Mouse (Mus musculus): ENCODE data around the gene Nckap5l. TPM values are rescaled to one million over a fixed set of nuclear protein-coding genes. Genes with fewer than 3 reads are reported as not detected.

The Nckap5l gene
- total RNA-seq, 2 experiments from 2014 or later: 19.8 to 34.0 TPM

DNA sequence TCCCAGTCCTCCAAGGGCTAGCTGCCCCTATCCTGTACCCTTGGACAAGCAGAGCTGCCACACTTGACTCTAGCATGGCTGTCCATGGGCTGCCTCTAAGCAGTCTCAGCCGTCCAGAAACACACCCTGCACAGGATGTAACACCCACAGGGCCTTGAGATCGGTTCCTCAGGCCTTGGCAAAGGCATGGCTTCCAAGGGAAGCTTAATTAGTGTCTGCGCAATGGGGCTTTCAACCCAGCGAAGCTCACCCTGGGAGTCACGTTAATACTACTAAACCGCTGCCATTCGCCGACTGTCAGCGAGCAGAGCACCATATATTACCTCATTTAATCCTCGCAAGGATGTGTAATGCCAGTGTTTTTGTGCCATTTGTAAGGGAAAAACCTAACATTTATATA lies 26.5 kb downstream of the Nckap5l start:
- no peak for DNase-seq

DNA sequence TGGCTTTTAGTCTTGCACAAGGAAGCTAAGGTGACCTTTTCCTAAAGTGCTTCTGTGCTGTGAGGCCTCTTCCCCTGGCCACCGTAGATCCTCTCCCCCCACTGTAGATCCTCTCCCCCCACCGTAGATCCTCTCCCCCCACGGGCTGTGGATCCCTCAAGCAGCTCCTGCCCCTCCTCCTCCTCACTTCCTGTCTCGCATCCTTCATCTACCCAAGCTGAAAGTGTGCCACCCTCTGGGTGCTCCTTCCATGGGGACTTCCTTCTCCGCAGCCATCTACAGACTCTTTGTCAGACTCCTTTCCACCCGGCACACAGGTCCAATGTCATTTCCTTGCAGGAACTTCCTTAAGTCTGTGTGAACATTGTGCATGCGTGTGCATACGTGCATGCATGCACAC lies 27.2 kb downstream of the Nckap5l start:
- no peak for DNase-seq

GRCm38 (mm10) chr15:99423884-99424283 lies 33.7 kb downstream of the Nckap5l start:
- DNase-seq: no peak

GRCm38 (mm10) chr15:99423131-99423530 lies 34.4 kb downstream of the Nckap5l start:
- DNase-seq: no peak

DNA sequence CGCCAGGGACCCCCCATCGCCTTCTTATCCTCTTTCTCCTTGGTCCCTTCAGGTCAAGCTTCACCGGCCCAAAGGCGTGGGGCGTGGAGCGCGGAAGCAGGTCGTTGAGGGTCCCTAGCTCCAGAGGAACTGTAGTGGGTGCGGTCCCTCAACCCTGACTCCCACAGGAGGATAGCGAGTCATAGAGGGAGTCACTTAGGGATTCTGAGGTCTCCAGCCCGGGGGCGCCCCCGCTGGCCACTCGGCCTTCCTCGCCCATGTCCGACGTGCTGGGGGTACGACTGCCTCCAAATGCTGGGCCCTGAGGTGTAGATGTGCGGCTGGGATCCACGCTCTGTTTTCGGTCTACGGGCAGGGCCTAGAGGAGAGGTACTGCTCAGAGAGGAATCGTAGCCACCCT lies 35.0 kb downstream of the Nckap5l start:
- DNase-seq: no peak

GRCm38 (mm10) chr15:99421676-99422075 lies 35.9 kb downstream of the Nckap5l start:
- no peak for DNase-seq

DNA sequence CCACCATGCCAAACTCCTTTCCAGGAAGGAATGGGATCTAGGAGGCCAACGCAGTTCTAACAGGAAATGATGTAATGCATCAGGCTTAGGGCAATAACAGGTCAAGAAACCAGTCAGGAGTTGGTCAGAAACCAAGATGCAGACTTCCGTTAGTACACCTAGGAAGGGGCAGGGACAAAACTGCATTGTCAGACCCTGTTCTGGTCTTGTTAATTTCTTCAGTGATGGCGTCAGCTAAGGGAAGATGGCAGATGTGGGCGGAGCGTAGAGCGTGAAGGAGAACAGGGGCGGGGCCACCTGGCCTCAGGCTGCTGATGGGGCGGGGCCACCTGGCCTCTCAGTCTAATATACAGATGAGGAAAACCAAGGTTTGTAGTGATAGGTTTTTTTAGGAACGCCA lies 36.4 kb downstream of the Nckap5l start:
- DNase-seq: no peak

DNA sequence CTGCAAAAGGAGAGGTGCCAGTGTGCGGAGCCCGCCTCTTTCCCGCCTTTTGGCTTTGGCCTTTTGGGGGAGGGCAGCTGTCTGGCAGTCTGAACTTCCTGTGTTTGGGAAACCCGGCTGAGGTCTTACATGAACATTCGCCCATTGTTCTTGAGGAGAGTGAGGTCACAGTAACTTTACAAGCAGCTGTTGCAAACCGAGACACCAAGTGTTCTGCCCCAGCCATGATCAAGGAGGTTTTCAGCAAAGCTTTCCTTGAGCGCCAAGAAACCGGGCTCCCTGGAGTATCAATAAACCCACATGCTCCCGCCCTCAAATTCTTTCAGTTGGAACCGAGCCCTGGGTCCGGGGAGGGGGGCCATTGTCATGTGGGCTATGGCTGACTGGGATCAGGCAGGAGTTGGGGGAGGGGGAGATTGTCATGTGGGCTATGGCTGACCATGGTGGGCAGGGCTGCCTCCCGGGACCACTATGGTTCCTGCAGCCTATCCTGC lies 37.0 kb downstream of the Nckap5l start:
- peak; percentile 80 for DNase-seq

- DNase-seq: no peak
These were observed 37.4 kb downstream of the Nckap5l start for GRCm38 (mm10) chr15:99420101-99420500.

DNA sequence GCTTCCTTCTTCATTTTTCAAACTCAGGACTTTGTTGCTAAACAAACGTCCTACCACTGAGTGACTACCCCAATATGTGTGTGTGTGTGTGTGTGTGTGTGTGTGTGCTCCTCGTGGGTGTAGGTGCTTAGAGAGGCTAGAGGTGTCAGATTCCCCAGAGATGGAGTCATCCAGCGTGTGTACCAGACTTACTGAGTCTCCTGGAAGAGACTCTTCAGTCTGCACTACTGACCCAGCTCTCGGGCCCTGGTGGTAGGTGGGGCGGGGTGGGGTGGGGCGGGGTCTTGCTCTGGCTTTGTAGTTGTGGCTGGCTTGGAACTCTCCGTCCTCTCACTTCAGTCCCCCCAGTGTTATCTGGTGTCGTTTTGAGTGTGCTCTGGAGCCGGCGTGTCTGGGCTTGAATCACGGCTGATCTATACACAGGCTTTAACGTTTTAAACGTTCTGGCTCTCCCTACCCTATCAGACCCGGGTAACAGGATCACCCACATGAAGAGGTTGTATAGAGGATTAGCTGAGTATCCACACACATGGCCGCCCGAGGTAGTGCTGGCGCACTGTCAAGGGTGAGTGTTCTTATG lies 39.8 kb downstream of the Nckap5l start:
- DNase-seq: no peak

DNA sequence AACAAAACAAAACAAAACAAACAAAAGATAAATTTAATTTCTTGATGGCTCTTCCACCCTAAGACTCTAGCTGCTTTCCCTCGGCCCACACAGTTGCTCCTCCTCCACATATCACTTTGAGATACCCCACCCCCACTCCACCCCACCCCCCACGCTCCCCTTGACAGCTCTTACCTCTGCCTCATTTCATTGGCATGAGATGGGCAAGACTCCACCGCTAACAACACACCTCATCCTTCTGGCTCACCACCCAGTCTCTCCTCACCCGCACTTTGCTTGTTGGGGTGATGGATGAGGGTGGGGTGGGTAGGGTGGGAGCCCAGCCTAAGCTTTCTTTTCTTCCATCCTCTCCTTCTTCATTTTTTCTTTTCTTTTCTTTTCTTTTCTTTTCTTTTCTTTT lies 40.6 kb downstream of the Nckap5l start:
- no peak for DNase-seq

- peak; percentile 88 for DNase-seq
These were observed 41.1 kb downstream of the Nckap5l start for GRCm38 (mm10) chr15:99416348-99416882.

DNA sequence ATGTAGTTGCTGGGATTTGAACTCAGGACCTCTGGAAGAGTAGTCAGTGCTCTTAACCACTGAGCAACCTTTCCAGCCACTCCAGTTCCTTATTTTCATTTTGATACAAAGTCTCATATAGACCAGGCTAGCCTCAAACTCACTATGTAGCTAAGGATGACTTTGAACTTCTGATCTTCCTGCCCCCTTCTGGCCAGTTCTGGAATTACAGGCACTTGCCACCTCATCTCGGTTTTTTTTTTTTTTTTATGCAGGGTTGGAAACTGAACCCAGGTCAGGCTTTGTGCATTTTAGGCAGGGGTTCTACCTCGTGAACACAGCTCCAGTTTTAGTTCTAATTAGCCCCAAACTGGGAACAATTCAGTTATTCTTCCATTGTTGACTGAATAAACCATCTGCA lies 41.8 kb downstream of the Nckap5l start:
- peak; percentile 68 for DNase-seq

- DNase-seq: no peak
These were observed 45.8 kb downstream of the Nckap5l start for GRCm38 (mm10) chr15:99411747-99412146.

DNA sequence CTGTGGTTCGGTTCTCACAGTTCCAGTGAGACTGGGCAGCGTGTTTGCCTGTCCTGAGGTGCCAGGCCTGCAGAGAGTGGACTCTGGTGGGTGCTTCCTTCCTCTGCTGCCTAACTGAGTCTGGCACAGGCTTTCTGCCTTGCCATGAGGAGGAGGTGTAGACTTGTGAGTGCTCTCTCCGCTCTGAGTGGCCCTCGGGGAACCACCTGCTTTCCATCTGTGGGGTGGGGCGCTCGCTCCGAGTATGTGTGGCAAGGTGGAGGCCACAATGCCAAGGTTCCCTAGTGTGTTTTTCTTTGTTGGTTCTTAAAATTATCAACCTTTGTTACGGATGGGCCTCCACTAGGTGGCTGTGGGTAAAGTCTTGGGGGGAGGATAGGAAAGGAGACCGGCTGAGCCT lies 48.7 kb downstream of the Nckap5l start:
- DNase-seq: peak; percentile 6

DNA sequence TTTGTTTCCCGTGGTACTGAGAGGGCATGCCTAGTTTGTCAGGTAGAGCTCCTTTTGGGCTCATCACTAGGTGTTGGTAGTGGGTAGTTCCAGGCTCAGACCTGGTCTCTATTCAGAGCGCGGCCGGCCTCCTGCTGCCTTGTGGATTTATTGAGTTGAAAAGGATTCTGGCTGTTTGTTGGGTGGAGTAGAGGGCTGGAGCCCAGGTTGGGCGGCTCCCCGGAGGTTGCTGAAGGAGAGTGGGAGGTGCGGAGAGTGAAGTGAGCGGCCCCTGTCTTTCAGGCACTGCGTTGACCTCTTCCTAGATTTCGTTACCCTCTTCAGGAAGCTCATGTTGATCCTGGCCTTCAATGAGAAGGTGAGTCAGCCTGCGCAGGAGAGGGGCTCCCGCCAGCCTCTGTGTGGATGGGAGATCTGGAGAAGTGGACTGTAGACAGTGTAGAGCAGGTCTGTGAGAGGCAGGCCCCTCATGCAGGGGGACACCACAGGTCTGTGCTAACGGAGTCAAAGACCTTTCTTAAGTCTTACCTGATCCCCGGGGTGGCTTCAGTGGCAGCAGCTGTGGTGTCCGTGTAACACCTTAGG lies 50.5 kb downstream of the Nckap5l start:
- DNase-seq: no peak

DNA sequence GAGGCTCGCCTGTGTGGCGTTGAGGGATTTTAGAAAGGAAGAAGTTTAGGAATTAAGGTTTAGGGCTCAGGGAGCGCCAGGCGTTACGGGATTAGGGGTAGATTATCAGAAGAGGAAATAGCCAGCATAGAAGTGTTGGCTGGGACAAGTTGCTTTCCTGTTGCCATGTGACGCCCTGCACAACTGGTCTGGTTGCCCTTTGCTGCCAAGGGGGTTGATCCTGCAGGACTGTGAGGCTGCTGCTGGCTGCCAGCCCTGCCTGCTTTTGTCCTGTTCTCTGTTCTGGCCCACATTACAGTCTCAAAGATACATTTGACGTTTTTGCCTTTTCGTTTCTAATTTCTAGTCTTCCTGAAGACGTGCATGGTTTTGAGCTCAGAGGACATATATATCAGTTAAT lies 52.4 kb downstream of the Nckap5l start:
- no peak for DNase-seq

DNA sequence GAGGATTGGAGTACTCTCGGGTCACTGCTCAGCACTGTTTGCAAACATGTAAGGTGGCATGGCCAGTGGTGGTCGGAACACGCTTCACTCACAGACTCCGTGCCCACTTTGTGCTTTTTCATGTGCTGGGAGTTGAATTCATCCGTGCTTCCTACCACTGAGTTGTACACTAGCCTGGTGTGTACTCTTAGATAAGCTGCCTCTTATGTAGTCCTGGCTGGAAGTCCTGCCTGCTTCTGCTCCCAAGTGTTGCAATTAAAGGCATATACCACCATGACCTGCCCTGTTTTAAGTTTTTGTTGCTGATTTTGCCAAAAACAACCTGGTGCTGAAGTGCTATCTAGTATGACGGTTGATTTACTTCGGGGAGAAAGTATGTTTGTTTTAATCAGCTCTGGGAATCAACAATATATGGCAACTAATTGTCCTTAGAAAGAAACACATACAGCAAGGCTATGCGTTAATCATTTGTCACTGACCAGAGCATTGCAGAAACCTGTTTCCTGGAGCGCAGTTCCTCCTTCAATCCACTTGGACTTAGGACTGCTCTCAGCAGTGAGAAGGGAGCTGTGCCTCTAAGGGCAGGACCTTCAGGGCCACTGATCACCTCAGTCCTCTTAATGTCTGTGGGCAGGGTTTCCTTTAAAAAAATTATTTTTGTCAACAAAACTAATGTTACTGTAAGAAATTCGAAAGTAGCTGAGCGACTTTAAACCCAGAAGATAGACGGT lies 54.2 kb downstream of the Nckap5l start:
- no peak for DNase-seq

DNA sequence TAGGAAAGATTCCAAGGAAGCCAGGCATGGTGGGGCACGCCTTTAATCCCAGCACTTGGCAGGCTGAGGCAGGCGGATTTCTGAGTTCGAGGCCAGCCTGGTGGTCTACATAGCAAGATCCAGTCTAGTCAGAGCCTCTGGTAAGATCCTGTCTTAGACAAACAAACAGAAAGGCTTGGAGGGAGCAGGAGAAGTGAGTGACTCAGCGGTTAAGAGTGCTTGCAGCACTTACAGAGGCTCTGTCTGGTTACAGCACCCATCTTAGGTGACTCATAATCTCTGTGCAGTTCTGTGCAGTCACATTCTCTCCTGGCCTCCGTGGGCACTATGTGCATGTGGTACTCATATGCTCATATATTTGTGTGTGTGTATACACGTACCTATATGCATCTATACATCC lies 56.9 kb downstream of the Nckap5l start:
- no peak for DNase-seq

GRCm38 (mm10) chr15:99399503-99400245 lies 57.9 kb downstream of the Nckap5l start:
- peak; percentile 64 for DNase-seq

DNA sequence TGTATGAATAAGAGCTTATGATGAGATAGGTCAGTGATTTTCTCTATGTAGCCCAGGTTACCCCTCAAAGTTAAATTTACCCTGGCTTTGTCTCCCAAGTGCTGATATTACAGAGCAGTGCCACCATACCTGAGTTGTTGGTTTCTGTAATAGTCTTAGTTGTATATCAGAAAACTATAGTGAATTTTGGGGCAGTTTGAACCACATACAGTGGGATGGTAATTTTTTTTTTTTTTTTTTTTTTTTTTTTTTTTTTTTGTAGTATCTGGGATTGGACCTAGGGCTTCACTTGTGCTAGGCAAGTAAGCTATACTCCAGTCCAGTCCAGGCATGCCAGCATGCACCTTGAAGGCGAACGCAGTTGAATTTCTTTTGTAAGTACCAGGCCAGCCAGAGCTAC lies 59.9 kb downstream of the Nckap5l start:
- DNase-seq: no peak

- DNase-seq: peak; percentile 75
These were observed 60.7 kb downstream of the Nckap5l start for GRCm38 (mm10) chr15:99396875-99397274.

DNA sequence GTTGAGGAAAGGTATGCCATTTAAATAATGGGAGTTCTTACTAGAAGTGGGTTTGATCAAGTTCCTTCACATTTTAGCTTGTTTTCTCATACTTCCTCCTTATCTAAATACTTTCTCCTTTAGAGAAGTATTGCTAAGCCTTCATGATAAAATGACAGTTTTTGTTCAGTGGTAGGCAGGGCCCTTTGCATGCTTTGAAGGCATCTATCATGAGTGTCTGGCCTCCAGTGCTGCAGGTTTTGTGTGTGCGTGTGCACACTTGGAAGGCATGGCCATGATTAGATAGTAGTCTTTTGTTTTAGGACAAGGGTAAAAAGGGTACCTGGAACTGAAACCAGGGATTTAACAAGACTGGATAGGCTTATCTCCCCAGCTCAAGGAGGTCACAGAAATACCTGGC lies 61.1 kb downstream of the Nckap5l start:
- no peak for DNase-seq

All from adrenal gland, postnatal 10 days (tissue).